Mouse (Mus musculus) forebrain, embryonic 12.5 days (tissue): ENCODE results near the gene Borcs8. TPM values are rescaled to one million over a fixed set of nuclear protein-coding genes. Genes with fewer than 3 reads are reported as not detected.

Source experiments
- ATAC-seq: fragments of 200-750 bp; cut with Nextera tagmentation; 2 replicates; pipeline ENCODE4 v1.8.0; 2017; ENCODE audit warnings: moderate TSS enrichment; ENCODE audit not compliant: low FRiP score
- H3K27ac ChIP-seq: fragments of 300-500 bp; sonication (generic); 2 replicates; pipeline ENCODE4 v1.5.1; 2016; ENCODE audit warnings: mild to moderate bottlenecking
- H3K27me3 ChIP-seq: fragments of 300-500 bp; sonication (generic); 2 replicates; pipeline ENCODE4 v1.6.1; 2016; ENCODE audit warnings: mild to moderate bottlenecking
- H3K36me3 ChIP-seq: fragments of 300-500 bp; sonication (generic); replicated peaks from 2 replicates; pipeline ENCODE4 v1.6.1; 2016; ENCODE audit warnings: mild to moderate bottlenecking
- H3K4me1 ChIP-seq: fragments of 300-500 bp; sonication (generic); 2 replicates; pipeline ENCODE4 v1.6.1; 2016
- H3K4me2 ChIP-seq: fragments of 300-500 bp; sonication (generic); 2 replicates; pipeline ENCODE4 v1.6.1; 2016; ENCODE audit warnings: mild to moderate bottlenecking, moderate library complexity
- H3K4me3 ChIP-seq: fragments of 300-500 bp; sonication (generic); replicated peaks from 2 replicates; pipeline ENCODE4 v1.5.1; 2016; ENCODE audit warnings: mild to moderate bottlenecking
- H3K9ac ChIP-seq: fragments of 300-500 bp; sonication (generic); 2 replicates; pipeline ENCODE4 v1.6.1; 2016; ENCODE audit warnings: mild to moderate bottlenecking
- H3K9me3 ChIP-seq: fragments of 300-500 bp; sonication (generic); 2 replicates; pipeline ENCODE4 v1.6.1; 2016
- WGBS: fragments of 180-500 bp; shearing (Covaris S2); methylation state at CpG from one replicate; pipeline ENCODE4 v1.1.7; 2016; 5-methylcytosine and 5-hydroxymethylcytosine counted together
- polyA plus RNA-seq: library from polyadenylated mRNA; unstranded; fragments of >200 nt; fragmentation: Nextera tagmentation; extraction: Ambion mirVana; gene quantifications from 2 replicates; pipeline ENCODE4 v1.2.1, GENCODE M21; 2016

The Borcs8 gene
- 35.0 and 36.1 TPM in 2 replicates for polyA plus RNA-seq

DNA sequence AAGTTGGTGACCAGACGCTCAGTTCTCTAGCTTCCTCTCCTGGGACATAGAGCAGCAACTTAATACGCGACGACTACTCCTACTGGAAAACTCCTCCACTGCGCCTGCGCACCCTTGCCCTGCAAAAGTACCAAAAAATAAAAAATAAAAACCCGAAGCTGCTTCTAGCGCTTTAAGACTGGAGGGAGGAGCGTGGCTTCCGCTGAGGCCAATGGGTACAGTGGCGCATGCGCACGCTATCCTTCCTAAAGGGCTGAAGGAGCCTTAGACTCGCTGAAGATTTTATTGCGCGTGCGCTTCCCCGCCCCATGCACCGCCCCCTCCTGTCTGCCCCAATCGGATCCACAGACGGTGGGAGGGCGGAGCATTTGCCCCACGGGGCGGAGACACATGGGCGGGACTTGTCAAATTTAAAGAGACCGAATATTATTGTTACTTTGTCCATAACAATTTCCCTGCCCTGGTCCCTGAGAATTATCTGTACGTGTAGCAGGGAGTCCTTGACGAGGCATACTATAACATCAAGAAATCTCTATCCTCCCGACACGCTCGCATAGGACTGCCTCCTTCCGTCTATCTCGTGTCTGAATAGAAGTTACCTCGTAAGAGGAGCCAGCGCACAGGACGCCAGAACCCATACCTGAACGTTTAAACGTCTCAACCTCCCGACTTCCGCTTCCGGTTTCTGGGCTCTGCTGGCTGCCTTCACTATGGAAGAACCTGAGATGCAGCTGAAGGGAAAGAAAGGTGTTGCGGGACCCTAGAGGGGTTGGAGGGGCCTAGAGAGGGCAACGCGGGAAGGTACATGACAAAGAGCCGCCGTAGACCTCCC lies at the start of gene Borcs8, which contains the start of the genes Rfxank and Mef2b:
TSS of gene Borcs8 (plus strand) at position 474 of the 832 bp plus-strand sequence.
TSS of gene Rfxank (minus strand) at position 129 of the 832 bp plus-strand sequence.
TSS of gene Mef2b (plus strand) at position 686 of the 832 bp plus-strand sequence.
- H3K9me3 ChIP-seq, result no peaks in the 10 kb centered on the region
- peak; percentile 96 for ATAC-seq
- H3K4me2 ChIP-seq, result peak within 1 kb of the TSS; percentile 69
- peaks cover 48% of the 10 kb centered on the region for H3K36me3 ChIP-seq
- H3K27ac ChIP-seq, result peak within 1 kb of the TSS; percentile 80
- under 1% methylated on average over 46 of the region's 46 CpGs for WGBS
- H3K27me3 ChIP-seq, result no peaks in the 10 kb centered on the region
- peaks cover 23% of the 10 kb centered on the region for H3K4me1 ChIP-seq
- H3K9ac ChIP-seq, result peak within 1 kb of the TSS; percentile 76
- peak within 1 kb of the TSS; percentile 71 for H3K4me3 ChIP-seq

DNA sequence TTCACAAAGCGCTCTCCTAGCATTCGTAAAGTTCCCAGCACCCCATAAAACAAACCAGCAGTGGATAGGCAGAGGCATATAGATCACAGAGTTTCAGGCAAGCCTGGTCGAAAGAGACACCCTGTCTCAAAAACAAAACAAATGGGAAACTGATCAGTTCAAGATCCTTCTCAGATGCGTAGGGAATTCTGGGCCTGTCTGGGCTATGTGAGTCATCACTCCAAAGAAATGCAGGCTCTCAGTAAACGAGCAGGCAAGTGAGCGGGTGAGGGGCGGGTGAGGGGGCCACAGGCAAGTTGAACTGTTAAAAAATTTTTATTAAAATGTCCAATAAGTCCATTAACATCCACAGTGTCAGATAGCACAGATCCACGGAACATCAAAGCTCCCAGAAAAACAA lies 46.5 kb upstream of the Borcs8 start:
- Histone ChIP-seq H3K36me3 (peaks cover 38% of the 10 kb centered on the region), H3K27me3 (peaks cover 36% of the 10 kb centered on the region), H3K4me3 (no peak overlapping the region), H3K9me3 (peaks cover 3% of the 10 kb centered on the region), H3K27ac (no peak overlapping the region), H3K9ac (no peak overlapping the region), H3K4me2 (no peak overlapping the region), H3K4me1 (peaks cover 18% of the 10 kb centered on the region)
- no peak for ATAC-seq
- WGBS, result 62% methylated on average over 8 of the region's 8 CpGs

DNA sequence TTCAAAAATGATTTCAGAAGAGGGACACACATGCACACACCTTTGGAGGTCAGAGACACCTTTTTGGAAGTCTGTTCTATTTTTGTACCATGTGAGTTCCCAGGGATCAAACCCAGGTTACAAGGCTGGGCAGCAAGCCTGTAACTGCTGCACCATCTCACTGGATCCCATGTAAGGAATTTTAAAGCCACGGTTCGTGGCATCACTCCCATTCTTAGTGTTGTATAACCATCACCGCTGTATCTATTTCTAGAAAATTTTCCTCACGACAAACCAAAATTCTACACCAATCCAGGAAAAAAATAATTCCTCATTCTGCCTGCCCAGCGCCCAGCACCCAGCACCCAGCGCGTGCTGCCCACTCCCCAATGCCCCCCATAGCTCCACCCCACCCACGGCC lies 40.0 kb upstream of the Borcs8 start:
- peaks cover 95% of the 10 kb centered on the region for H3K36me3 ChIP-seq
- no peak for ATAC-seq

DNA sequence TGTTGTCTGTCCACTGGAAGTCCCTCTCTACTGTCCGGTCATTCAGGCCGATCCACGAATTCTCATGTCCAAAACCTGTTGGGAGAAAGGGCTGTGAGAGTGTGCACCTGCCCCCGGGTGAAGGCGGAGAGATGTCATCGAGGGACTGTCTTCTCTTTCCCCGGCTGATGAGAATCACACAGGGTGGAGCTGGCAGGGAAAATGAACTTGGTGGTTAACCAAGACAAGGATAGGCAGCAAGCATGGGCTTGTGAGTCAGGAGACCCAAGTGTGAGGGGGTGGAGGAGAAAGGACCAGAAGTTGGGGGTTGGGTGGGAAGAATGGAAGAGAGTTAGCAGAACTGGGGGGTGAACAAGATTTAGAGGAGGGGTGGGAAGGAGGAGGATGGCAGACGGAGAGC lies 39.1 kb upstream of the Borcs8 start:
- H3K36me3 ChIP-seq, result peaks cover 90% of the 10 kb centered on the region

More for the DNA sequence above, 40.0 kb upstream of the Borcs8 start:
- 83% methylated on average over 8 of the region's 8 CpGs for WGBS
- Histone ChIP-seq H3K27me3 (no peaks in the 10 kb centered on the region; the same call in 1 of the 2 replicates), H3K4me2 (no peak overlapping the region), H3K4me1 (no peaks in the 10 kb centered on the region), H3K4me3 (no peak overlapping the region), H3K9me3 (peaks cover 6% of the 10 kb centered on the region), H3K27ac (no peak overlapping the region), H3K9ac (no peak overlapping the region)

DNA sequence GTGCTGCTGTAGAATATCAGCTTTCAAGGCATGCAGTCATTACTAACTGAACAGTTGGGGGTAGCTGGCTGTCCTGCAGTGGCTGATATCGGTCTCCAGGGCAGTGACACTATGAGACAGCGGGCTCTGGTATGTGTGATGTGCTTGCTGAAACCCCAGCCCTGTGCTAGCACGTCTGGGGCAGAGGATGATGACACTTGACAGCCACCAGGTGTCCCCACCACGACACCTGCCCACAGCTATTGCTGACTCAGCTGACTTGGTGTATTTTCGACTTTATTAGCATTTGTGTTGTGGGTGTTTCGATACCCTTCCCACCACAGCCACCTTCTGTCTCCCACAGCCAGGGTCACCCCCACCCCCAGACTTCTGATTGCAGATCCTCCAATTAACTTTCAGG lies 34.8 kb upstream of the Borcs8 start:
- Histone ChIP-seq H3K4me1 (no peaks in the 10 kb centered on the region; the same call in 1 of the 2 replicates), H3K27ac (no peak overlapping the region), H3K36me3 (peaks cover 85% of the 10 kb centered on the region), H3K4me2 (no peak overlapping the region), H3K4me3 (no peak overlapping the region), H3K9me3 (no peaks in the 10 kb centered on the region), H3K9ac (no peak overlapping the region), H3K27me3 (0 out of 2 replicates have a peak, but pooled peaks cover 4% of the 10 kb centered on the region)
- WGBS, result 28% methylated on average over 6 of the region's 6 CpGs
- ATAC-seq, result peak; percentile 37; the same call in 1 of the 2 replicates

More for the DNA sequence above, 39.1 kb upstream of the Borcs8 start:
- Histone ChIP-seq H3K4me3 (no peak overlapping the region), H3K9me3 (peaks cover 6% of the 10 kb centered on the region), H3K4me1 (no peaks in the 10 kb centered on the region; the same call in 1 of the 2 replicates), H3K27me3 (no peaks in the 10 kb centered on the region), H3K9ac (no peak overlapping the region), H3K4me2 (no peak overlapping the region), H3K27ac (no peak overlapping the region)
- 90% methylated on average over 8 of the region's 8 CpGs for WGBS
- ATAC-seq, result no peak

DNA sequence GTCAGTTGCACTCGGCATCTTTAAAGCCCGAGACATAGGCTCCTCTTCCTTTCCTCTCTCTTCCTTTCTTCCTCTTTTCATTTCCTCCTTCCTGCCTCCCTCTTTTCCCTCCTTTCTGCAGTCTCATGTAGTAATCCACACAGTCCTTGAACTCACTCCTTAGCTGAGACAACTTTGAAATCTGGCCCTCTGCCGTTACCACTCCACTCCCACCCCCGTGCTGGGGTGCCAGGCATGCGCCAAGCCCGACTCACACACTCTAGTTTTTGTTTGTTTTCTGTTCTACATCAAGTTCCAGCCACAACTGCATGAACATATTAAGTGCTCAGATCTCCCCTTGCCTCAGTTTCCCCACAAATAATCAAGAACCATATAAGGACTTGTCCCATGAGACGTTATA lies 34.4 kb upstream of the Borcs8 start:
- no peak overlapping the region for H3K27ac ChIP-seq
- no peak for ATAC-seq
- H3K9ac ChIP-seq, result 0 out of 2 replicates have a peak overlapping the region, but pooled peaks have one; percentile 4
- H3K4me3 ChIP-seq, result no peak overlapping the region
- H3K4me2 ChIP-seq, result no peak overlapping the region
- peaks cover 5% of the 10 kb centered on the region; the same call in 1 of the 2 replicates for H3K27me3 ChIP-seq
- WGBS, result 87% methylated on average over 7 of the region's 7 CpGs
- H3K4me1 ChIP-seq, result no peaks in the 10 kb centered on the region; the same call in 1 of the 2 replicates
- no peaks in the 10 kb centered on the region for H3K9me3 ChIP-seq
- peaks cover 85% of the 10 kb centered on the region for H3K36me3 ChIP-seq

DNA sequence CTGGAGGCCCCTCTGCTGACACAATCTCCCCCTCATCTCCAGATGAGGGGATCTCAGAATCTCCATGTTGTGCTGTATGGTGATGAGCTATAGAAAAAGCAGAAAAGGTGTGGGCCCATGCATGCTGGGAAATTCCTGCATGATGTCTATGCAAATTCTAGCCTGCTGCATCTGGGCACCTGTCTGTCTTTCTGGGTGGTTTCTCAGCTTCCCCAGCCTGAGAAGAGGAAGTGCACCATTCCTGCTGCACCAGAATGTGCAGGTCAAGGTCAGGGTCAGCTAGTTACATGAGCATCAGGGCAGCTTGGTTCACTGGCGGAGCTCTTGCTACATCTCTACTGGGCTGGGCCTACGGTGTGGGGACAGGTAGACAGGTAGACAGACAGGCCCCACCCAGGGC lies 28.8 kb upstream of the Borcs8 start:
- Histone ChIP-seq H3K9me3 (no peaks in the 10 kb centered on the region), H3K4me2 (no peak overlapping the region), H3K4me3 (no peak overlapping the region), H3K36me3 (peaks cover 96% of the 10 kb centered on the region), H3K27me3 (peaks cover 60% of the 10 kb centered on the region), H3K27ac (no peak overlapping the region), H3K4me1 (peaks cover 17% of the 10 kb centered on the region), H3K9ac (no peak overlapping the region)
- WGBS, result 87% methylated on average over 2 of the region's 2 CpGs
- ATAC-seq, result no peak

DNA sequence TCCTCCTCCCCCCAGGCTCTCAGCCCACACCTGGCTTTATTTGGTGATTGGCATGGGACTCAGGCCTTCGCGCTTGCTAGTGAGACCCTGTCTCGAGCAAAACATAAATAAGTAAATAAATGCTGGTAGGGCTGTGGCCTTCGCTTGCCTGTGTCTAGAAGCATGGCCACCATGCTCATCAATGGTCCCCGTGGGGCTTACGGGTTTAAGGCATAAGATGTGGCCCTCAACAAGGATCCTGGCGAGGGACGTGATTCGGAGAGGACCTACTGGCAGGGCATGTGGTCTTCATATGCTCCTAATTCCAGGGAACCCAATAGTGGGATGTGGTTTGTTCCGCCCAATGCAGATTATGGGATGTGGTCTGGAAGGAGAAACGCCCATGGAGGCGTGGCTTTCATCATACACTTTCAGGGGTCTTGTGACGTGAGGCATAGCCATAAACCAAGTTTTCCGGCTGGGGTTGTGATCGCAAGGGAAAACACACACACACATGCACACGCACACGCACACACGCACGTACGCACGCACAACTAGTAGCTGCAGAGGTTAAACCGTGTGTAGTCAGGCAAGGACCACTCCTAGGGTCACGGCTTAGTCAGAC lies 28.0 kb upstream of the Borcs8 start:
- WGBS, result 59% methylated on average over 23 of the region's 23 CpGs
- Histone ChIP-seq H3K36me3 (peaks cover 99% of the 10 kb centered on the region), H3K9ac (no peak overlapping the region), H3K27ac (no peak overlapping the region), H3K4me2 (no peak overlapping the region), H3K27me3 (peaks cover 67% of the 10 kb centered on the region), H3K9me3 (no peaks in the 10 kb centered on the region), H3K4me1 (peaks cover 17% of the 10 kb centered on the region), H3K4me3 (no peak overlapping the region)
- no peak for ATAC-seq

DNA sequence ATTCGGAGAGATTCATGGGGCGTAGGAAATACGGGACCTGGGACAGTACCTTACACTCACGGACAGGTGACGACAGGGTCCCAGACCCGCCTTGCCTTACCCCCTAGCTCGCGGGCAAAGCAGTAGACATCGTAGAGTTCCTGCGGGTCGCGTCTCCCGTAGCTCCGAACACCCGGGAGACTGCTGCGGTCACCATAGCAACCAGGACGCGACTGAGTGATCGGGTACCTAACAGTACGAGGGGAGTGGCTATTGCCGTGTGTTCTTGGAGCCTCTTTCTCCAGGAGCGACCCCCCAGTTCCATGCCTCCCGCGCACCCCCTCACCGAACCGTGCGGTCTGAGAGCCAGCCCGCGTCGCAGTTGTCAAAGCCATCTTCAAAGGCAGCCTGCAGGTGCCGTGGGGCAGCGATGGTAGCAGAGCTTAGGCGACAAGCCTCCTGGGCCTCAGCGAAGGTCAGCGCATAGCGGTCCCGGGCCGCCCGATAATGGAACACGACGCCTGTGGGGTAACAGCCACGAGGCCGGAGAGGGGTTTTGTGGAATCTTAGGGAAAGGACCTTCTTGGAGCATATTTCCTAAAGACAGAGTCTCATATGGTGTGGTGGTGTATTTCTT lies 26.8 kb upstream of the Borcs8 start:
- ATAC-seq, result peak; percentile 34; the same call in 1 of the 2 replicates
- no peak overlapping the region for H3K27ac ChIP-seq
- H3K36me3 ChIP-seq, result peaks cover 88% of the 10 kb centered on the region

DNA sequence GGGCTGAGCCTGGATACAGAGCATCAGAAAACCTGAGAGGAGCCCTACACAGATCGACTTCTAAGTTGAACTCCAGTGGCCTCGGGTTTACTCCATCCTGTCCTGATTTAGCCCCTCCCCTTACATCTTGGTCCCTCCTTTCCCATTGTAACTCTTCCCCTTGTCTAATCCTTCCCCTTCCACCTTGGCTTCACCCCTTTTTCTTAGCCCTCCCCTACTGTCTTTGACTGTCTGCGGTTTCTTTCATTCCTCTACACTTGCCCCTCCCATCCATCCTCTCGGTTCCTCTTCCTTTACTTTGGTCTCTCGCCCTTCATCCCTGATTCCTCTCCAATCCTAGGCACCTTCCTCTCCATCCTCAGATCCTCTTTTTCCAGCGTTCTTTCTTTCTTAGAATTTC lies 24.8 kb upstream of the Borcs8 start:
- no peaks in the 10 kb centered on the region for H3K9me3 ChIP-seq
- WGBS, result 19% methylated on average over 6 of the region's 6 CpGs
- H3K27me3 ChIP-seq, result peaks cover 84% of the 10 kb centered on the region
- H3K4me2 ChIP-seq, result no peak overlapping the region
- no peak overlapping the region for H3K27ac ChIP-seq
- no peak for ATAC-seq
- H3K4me3 ChIP-seq, result no peak overlapping the region
- no peak overlapping the region for H3K9ac ChIP-seq
- peaks cover 47% of the 10 kb centered on the region for H3K4me1 ChIP-seq
- peaks cover 69% of the 10 kb centered on the region for H3K36me3 ChIP-seq

More for the DNA sequence above, 26.8 kb upstream of the Borcs8 start:
- peaks cover 78% of the 10 kb centered on the region for H3K27me3 ChIP-seq
- no peaks in the 10 kb centered on the region for H3K9me3 ChIP-seq
- peak overlapping the region; percentile 21 for H3K4me2 ChIP-seq
- WGBS, result 8% methylated on average over 43 of the region's 43 CpGs
- no peak overlapping the region for H3K9ac ChIP-seq
- peak overlapping the region; percentile 18 for H3K4me3 ChIP-seq
- peaks cover 29% of the 10 kb centered on the region for H3K4me1 ChIP-seq

DNA sequence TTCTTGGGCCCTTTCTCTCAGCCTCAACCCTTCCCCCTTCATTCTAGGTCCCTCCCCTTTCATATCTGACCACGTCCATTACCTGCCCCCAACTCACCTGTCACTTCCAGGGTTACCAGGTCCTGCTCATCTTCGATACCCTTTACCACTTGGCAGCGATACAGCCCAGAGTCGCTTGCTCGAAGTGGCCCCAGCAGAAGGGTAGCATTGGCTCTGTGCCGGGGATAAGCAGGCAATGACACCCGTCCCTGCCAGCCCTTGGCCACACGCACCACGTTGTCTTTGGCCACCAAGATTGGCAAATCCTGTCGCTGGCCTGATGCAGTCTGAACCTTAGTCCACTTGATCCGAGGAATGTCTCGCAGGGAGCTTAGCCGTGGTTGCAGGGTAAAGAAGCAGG lies 24.4 kb upstream of the Borcs8 start:
- H3K9me3 ChIP-seq, result no peaks in the 10 kb centered on the region
- no peak overlapping the region for H3K27ac ChIP-seq
- no peak for ATAC-seq
- no peak overlapping the region for H3K4me2 ChIP-seq
- peaks cover 47% of the 10 kb centered on the region for H3K4me1 ChIP-seq
- H3K36me3 ChIP-seq, result peaks cover 65% of the 10 kb centered on the region
- H3K4me3 ChIP-seq, result no peak overlapping the region
- H3K9ac ChIP-seq, result no peak overlapping the region
- WGBS, result 78% methylated on average over 13 of the region's 13 CpGs
- H3K27me3 ChIP-seq, result peaks cover 87% of the 10 kb centered on the region

DNA sequence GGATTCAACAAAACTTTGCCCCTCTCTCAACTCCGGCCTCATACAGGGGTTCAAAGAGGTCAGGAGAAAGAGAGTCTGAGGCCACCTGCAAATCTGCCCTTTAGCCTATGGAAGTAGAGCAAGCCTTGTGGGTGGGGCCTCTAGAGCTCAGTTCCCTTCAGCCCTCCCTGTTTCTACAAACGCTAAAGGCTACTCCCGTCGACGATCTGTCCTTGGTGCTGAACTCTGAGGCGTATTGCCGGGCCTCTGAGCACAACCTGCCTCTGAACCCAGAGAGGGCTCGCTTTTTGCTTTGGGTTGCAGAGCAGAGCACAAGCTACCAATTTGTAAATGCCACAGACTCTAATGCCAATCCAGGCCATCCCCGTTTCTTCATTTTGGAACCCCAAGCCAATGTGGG lies 21.7 kb upstream of the Borcs8 start:
- Histone ChIP-seq H3K9ac (no peak overlapping the region), H3K27me3 (peaks cover 68% of the 10 kb centered on the region), H3K4me3 (peak overlapping the region; percentile 13), H3K27ac (no peak overlapping the region), H3K9me3 (no peaks in the 10 kb centered on the region), H3K4me2 (peak overlapping the region; percentile 86), H3K4me1 (peaks cover 40% of the 10 kb centered on the region), H3K36me3 (peaks cover 38% of the 10 kb centered on the region)
- ATAC-seq, result no peak
- WGBS, result 13% methylated on average over 9 of the region's 9 CpGs
